Mouse (Mus musculus): ENCODE results near the gene Cstf1.

DNA sequence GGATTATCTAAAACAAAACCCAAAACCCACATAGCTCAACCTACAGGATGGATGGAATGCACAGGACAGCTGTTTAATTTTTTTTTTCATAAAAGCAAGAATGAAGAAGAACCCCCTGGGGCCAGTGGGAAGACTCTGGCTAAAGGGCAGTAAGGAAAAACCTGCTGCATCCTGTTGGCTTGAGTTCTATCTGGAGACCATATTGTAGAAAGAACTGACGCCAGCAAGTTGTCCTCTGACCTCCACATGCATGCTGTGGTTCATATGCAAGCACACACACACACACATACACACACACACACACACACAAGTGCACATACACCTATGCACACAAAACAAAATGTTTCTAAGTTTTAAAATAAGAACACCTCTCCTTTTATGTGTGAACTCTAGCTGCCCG is 40.2 kb downstream of the Cstf1 start:
- no peak for TF ChIP-seq CTCF (IDR thresholded peaks at IDR 0.05; ENCODE audit: low read depth, low read length)
- TF ChIP-seq TAL1 (conservative IDR thresholded peaks at IDR 0.05; ENCODE audit: low read depth, low read length) = no peak
